ENCODE assay signal across 21 mouse cellular contexts in genomic region chr2:72333210-72333609, GRCm38 (mm10). TPM values are rescaled to one million over a fixed set of nuclear protein-coding genes. Genes with fewer than 3 reads are reported as not detected.
A peak's percentile ranks its signal among the peaks of the same experiment; 100 is the strongest.
DNase-seq lines count a peak whose midpoint lies in the region; ATAC-seq and TF ChIP-seq lines count a peak whose summit lies in the region.
"Had no signal": no experiment of that assay in that cellular context is flagged by ENCODE, and none has a peak within 500 bp of the region (broad histone marks: within the 10 kb centered on the region; RNA-seq: fewer than 3 reads in every experiment).

No protein-coding gene starts in this region.

- peaks cover 3% of the 10 kb centered on the region; the same call in 1 of the 2 replicates for H3K4me1 ChIP-seq in lung, postnatal 0 days (ENCODE audit: insufficient read depth, low read depth, low read length)
- no peaks in the 10 kb centered on the region for H3K4me1 ChIP-seq in cerebellum, adult 2 months (ENCODE audit: control insufficient read depth, insufficient read depth, low read length)

- H3K4me3 ChIP-seq in lung, postnatal 0 days (ENCODE audit: low read depth, low read length) = no peak overlapping the region
- no peak overlapping the region for H3K4me3 ChIP-seq in cerebellum, adult 2 months (replicated peaks; ENCODE audit: insufficient read depth, low read depth, low read length)
- H3K4me3 ChIP-seq: hindbrain, embryonic 10.5 days had no signal

- no peaks in the 10 kb centered on the region for H3K27me3 ChIP-seq in lung, postnatal 0 days (replicated peaks; ENCODE audit: insufficient read depth, low read length)
- no peaks in the 10 kb centered on the region for H3K27me3 ChIP-seq in cerebellum, adult 2 months (ENCODE audit: control insufficient read depth, insufficient read depth, low read length)

- 70% methylated on average over 3 of the region's 3 CpGs for WGBS in lung, postnatal 0 days
- 88% methylated on average over 3 of the region's 3 CpGs for WGBS in cerebellum, adult 2 months

- no peaks in the 10 kb centered on the region for H3K9me3 ChIP-seq in lung, postnatal 0 days (ENCODE audit: low read length)
- H3K9me3 ChIP-seq: hindbrain, embryonic 10.5 days had no signal

- DNase-seq in lung, postnatal 0 days (ENCODE audit: low spot score) = peak; percentile 29
- DNase-seq in lung, postnatal 25 days (ENCODE audit: low spot score) = no peak
- DNase-seq in 416B (ENCODE audit: low read depth) (peak; percentile 54), adipocyte (ENCODE audit: low spot score) (no peak)
- DNase-seq in cerebellum, adult 2 months = no peak
- no peak for DNase-seq in thymus, postnatal 4 days
- DNase-seq: adrenal gland, postnatal 10 days; cerebellum, adult 8-10 months; cerebellum, postnatal 10 days; cerebellum, postnatal 36 days; gastrocnemius, postnatal 14 days had no signal

- TF ChIP-seq POLR2A in cerebellum, adult 2 months (IDR thresholded peaks at IDR 0.05; ENCODE audit: borderline replicate concordance, insufficient read depth, low read length) = no peak

- H3K36me3 ChIP-seq in lung, postnatal 0 days (ENCODE audit: insufficient read depth, low read length) = no peaks in the 10 kb centered on the region
- H3K36me3 ChIP-seq: hindbrain, embryonic 10.5 days had no signal

- no peak for ATAC-seq in lung, postnatal 0 days
- ATAC-seq in common myeloid progenitor, adult 5-6 weeks (replicated peaks; ENCODE audit: low read depth, poor library complexity, severe bottlenecking) = peak; percentile 30; the same call in 1 of the 2 replicates
- ATAC-seq in granulocyte monocyte progenitor cell, adult 5-6 weeks (replicated peaks; ENCODE audit: poor library complexity, severe bottlenecking) = peak; percentile 81
- ATAC-seq: activated CD4-positive, CD25-positive, alpha-beta regulatory T cell, adult 4 months; forebrain, embryonic 14.5 days; hindbrain, postnatal 0 days; inflammation-experienced regulatory T-cells, adult 6 months; intestine, embryonic 16.5 days had no signal

- H3K27ac ChIP-seq in lung, postnatal 0 days (ENCODE audit: low read length) = no peak overlapping the region
- no peak overlapping the region for H3K27ac ChIP-seq in cerebellum, adult 2 months (ENCODE audit: insufficient read depth, low read length)
- H3K27ac ChIP-seq: hindbrain, embryonic 10.5 days; hindbrain, embryonic 14.5 days; hindbrain, postnatal 0 days had no signal

- no peak for TF ChIP-seq EP300 in lung, postnatal 0 days (IDR thresholded peaks at IDR 0.05)

- no peak for TF ChIP-seq CTCF in lung, postnatal 0 days (IDR thresholded peaks at IDR 0.05)
- no peak for TF ChIP-seq CTCF in cerebellum, adult 2 months (IDR thresholded peaks at IDR 0.05; ENCODE audit: borderline replicate concordance, insufficient read depth, low read depth, low read length)

- H3K9ac ChIP-seq in lung, postnatal 0 days (replicated peaks; ENCODE audit: low read depth) = no peak overlapping the region
- H3K9ac ChIP-seq: hindbrain, embryonic 14.5 days had no signal

- no peak overlapping the region for H3K4me2 ChIP-seq in lung, postnatal 0 days (replicated peaks; ENCODE audit: low read depth, low read length)
- H3K4me2 ChIP-seq: heart, embryonic 11.5 days; hindbrain, embryonic 14.5 days had no signal

RNA-seq across cellular contexts. Expression of gene Map3k20, which starts 47.8 kb away (rescaled TPM):
- 18.5 and 19.4 TPM in 2 replicates for polyA plus RNA-seq in lung, postnatal 0 days (2015; fragmentation: Nextera tagmentation; extraction: Ambion mirVana)
- total RNA-seq in common myeloid progenitor, adult 5-6 weeks (2017) = 49.6 and 66.9 TPM in 2 replicates
- 66.1 and 82.8 TPM in 2 replicates for total RNA-seq in granulocyte monocyte progenitor cell, adult 5-6 weeks (2014; fragmentation: Nextera tagmentation)
- total RNA-seq in granulocyte monocyte progenitor cell, adult 5-6 weeks (2017) = 71.7 and 77.0 TPM in 2 replicates
- 6.0 and 6.9 TPM in 2 replicates for polyA plus RNA-seq in cerebellum, adult 2 months (2012; rRNA removed)

Comparison
In these comparisons a context has a peak if more than half of its experiments do, and no peak if none do; other contexts are left out.
1. DNase-seq: peak in lung, postnatal 0 days (single experiment) and 416B (single experiment); none in lung, postnatal 25 days (single experiment), adipocyte (single experiment), cerebellum, adult 2 months (0 of 2) and thymus, postnatal 4 days (single experiment).